Mouse (Mus musculus): ENCODE measurements at regions not wholly inside any gene's neighbourhood (a gene's known extent, or its start where the extent isn't known, plus 50 kb on each side); places are given as distances from the start of the nearest gene placed in this dataset.

DNA sequence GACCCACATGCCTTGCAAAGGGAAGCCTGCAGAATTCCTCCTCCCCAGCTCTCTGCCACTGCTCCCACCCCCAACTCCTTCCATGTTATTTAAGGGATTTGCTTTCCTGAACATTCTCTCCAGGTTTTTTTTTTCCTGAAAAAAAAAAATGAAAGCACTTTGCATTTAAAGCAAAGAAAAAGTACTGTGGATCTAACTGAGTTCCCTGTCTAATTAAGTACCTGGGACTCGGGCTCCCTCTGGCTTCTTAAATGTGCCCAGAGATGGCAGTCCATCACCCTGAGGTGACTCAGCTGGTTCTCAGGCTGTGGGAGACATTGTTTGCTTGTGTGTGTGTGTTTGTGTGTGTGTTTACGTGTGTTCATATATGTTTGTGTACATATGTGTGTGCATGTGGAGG is 86.2 kb upstream of the Usp47 start:
- TF ChIP-seq NELFE (IDR thresholded peaks at IDR 0.05; ENCODE audit: low read depth, low read length): no peak
- TF ChIP-seq MAZ (IDR thresholded peaks at IDR 0.05; ENCODE audit: low read depth, low read length): no peak
- TF ChIP-seq ETS1 (IDR thresholded peaks at IDR 0.05; ENCODE audit: low read depth, low read length): no peak
- no peak for TF ChIP-seq ZC3H11A (IDR thresholded peaks at IDR 0.05; ENCODE audit: low read depth, low read length)
- TF ChIP-seq MXI1 (IDR thresholded peaks at IDR 0.05; ENCODE audit: low read depth, low read length): no peak
- TF ChIP-seq POLR2AphosphoS2 (IDR thresholded peaks at IDR 0.05; ENCODE audit: low read length): no peak
- no peak for TF ChIP-seq JUND (IDR thresholded peaks at IDR 0.05; ENCODE audit: low read depth, low read length)
- no peak for TF ChIP-seq E2F4 (IDR thresholded peaks at IDR 0.05; ENCODE audit: borderline replicate concordance, low read depth, low read length)
- TF ChIP-seq HCFC1 (IDR thresholded peaks at IDR 0.05; ENCODE audit: low read depth, low read length): no peak
- no peak for TF ChIP-seq MEF2A (IDR thresholded peaks at IDR 0.05; ENCODE audit: extremely low read depth, insufficient replicate concordance, low read depth, low read length, poor library complexity, severe bottlenecking)
- TF ChIP-seq CHD1 (IDR thresholded peaks at IDR 0.05; ENCODE audit: low read depth, low read length): no peak
- no peak for TF ChIP-seq EP300 (IDR thresholded peaks at IDR 0.05; ENCODE audit: low read depth in 1 of 2, low read length in 2 of 2)
- TF ChIP-seq BHLHE40 (IDR thresholded peaks at IDR 0.05; ENCODE audit: borderline replicate concordance, low read depth, low read length): no peak
- TF ChIP-seq MYB (IDR thresholded peaks at IDR 0.05; ENCODE audit: low read depth, low read length): no peak
- TF ChIP-seq GABPA (IDR thresholded peaks at IDR 0.05; ENCODE audit: low read depth, low read length): no peak
- no peak for TF ChIP-seq ELF1 (IDR thresholded peaks at IDR 0.05; ENCODE audit: low read depth, low read length)
- no peak for TF ChIP-seq ZNF384 (IDR thresholded peaks at IDR 0.05; ENCODE audit: low read depth, low read length)
- no peak for TF ChIP-seq TAL1 (IDR thresholded peaks at IDR 0.05; ENCODE audit: low read length)
- no peak for TF ChIP-seq USF1 (IDR thresholded peaks at IDR 0.05; ENCODE audit: low read depth, low read length)
- TF ChIP-seq TCF12 (IDR thresholded peaks at IDR 0.05; ENCODE audit: low read depth, low read length): no peak
- DNase-seq (ENCODE audit: low read depth, low spot score): no peak
- Histone ChIP-seq H3K9ac (ENCODE audit: control insufficient read depth, low read depth, low read length, poor library complexity, severe bottlenecking) (no peak overlapping the region), H3K27me3 (ENCODE audit: control insufficient read depth in 1 of 2, insufficient read depth in 2 of 2, low read length in 2 of 2) (no peaks in the 10 kb centered on the region), H3K4me3 (ENCODE audit: control insufficient read depth in 1 of 2, insufficient read depth in 1 of 2, low read depth in 2 of 2, low read length in 2 of 2) (no peak overlapping the region), H3K27ac (ENCODE audit: control insufficient read depth, low read depth, low read length) (no peak overlapping the region), H3K79me2 (ENCODE audit: control insufficient read depth, insufficient read depth, low read length, poor library complexity) (no peaks in the 10 kb centered on the region), H3K9me3 (replicated peaks; ENCODE audit: insufficient read depth, low read length) (no peaks in the 10 kb centered on the region), H3K36me3 (ENCODE audit: control insufficient read depth in 1 of 2, insufficient read depth in 2 of 2, low read length in 2 of 2) (no peaks in the 10 kb centered on the region), H3K4me1 (ENCODE audit: control insufficient read depth in 1 of 2, insufficient read depth in 2 of 2, low read length in 2 of 2) (no peaks in the 10 kb centered on the region)

DNA sequence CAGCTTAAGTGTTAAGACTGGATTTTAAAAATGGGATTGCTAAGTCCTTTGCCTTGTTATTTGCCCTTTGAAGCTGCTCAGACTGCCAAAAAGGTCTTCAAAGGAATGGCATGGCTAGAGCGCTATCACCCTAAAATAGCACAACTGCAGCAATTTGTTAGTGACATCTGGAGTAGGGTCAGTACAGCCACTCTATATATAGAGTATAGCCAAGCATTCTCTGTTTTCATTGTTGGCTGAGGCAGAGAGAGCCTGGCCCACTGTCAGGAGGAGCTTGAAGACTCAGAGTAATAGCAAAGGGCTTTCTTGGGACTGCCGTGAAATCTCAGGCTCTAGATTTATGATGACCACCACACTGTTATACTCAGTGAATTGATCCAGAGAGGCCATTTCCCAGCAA is 90.6 kb upstream of the Usp47 start:
- no peak for DNase-seq (ENCODE audit: low read depth, low spot score)
- no peaks in the 10 kb centered on the region for H3K36me3 ChIP-seq (ENCODE audit: control insufficient read depth in 1 of 2, insufficient read depth in 2 of 2, low read length in 2 of 2)
- no peak overlapping the region for H3K9ac ChIP-seq (ENCODE audit: control insufficient read depth, low read depth, low read length, poor library complexity, severe bottlenecking)
- H3K4me3 ChIP-seq (ENCODE audit: control insufficient read depth in 1 of 2, insufficient read depth in 1 of 2, low read depth in 2 of 2, low read length in 2 of 2): no peak overlapping the region
- no peaks in the 10 kb centered on the region for H3K4me1 ChIP-seq (ENCODE audit: control insufficient read depth in 1 of 2, insufficient read depth in 2 of 2, low read length in 2 of 2)
- H3K27me3 ChIP-seq (ENCODE audit: control insufficient read depth in 1 of 2, insufficient read depth in 2 of 2, low read length in 2 of 2): no peaks in the 10 kb centered on the region
- TF ChIP-seq MYB (IDR thresholded peaks at IDR 0.05; ENCODE audit: low read depth, low read length) (no peak), ZKSCAN1 (IDR thresholded peaks at IDR 0.05; ENCODE audit: low read depth, low read length) (no peak), POLR2A (IDR thresholded peaks at IDR 0.05; ENCODE audit: control insufficient read depth in 1 of 2, insufficient read depth in 1 of 2, low read depth in 1 of 2, low read length in 2 of 2, poor library complexity in 1 of 2) (no peak), USF1 (IDR thresholded peaks at IDR 0.05; ENCODE audit: low read depth, low read length) (no peak)
- no peaks in the 10 kb centered on the region for H3K79me2 ChIP-seq (ENCODE audit: control insufficient read depth, insufficient read depth, low read length, poor library complexity)
- no peak overlapping the region for H3K27ac ChIP-seq (ENCODE audit: control insufficient read depth, low read depth, low read length)
- H3K9me3 ChIP-seq (replicated peaks; ENCODE audit: insufficient read depth, low read length): no peaks in the 10 kb centered on the region
